Mouse (Mus musculus) forebrain, postnatal 0 days (tissue): ENCODE results near the gene Wwox. TPM values are rescaled to one million over a fixed set of nuclear protein-coding genes. Genes with fewer than 3 reads are reported as not detected.
A peak's percentile ranks its signal among the peaks of the same experiment; 100 is the strongest.

Experiments used
- ATAC-seq: fragments of 200-750 bp; cut with Nextera tagmentation; 2 replicates; pipeline ENCODE4 v1.8.0; 2017; ENCODE audit warnings: mild to moderate bottlenecking, moderate library complexity
- DNase-seq: peaks from one replicate; pipeline ENCODE4 v3.0.0-alpha.2; 2015
- H3K27ac ChIP-seq: fragments of 300-500 bp; sonication (generic); 2 replicates; pipeline ENCODE4 v1.5.1; 2014; ENCODE audit warnings: low read depth, mild to moderate bottlenecking, antibody characterized with exemption, low read length, moderate library complexity, mixed read lengths
- H3K27me3 ChIP-seq: fragments of 300-500 bp; sonication (generic); 2 replicates; pipeline ENCODE4 v1.6.1; 2014; ENCODE audit warnings: mild to moderate bottlenecking, low read length, mixed read lengths; ENCODE audit not compliant: insufficient read depth
- H3K36me3 ChIP-seq: fragments of 300-500 bp; sonication (generic); 2 replicates; pipeline ENCODE4 v1.6.1; 2014; ENCODE audit warnings: mild to moderate bottlenecking, moderate library complexity; ENCODE audit not compliant: insufficient read depth
- H3K4me1 ChIP-seq: fragments of 300-500 bp; sonication (generic); 2 replicates; pipeline ENCODE4 v1.6.1; 2014; ENCODE audit warnings: antibody characterized with exemption; ENCODE audit not compliant: insufficient read depth
- H3K4me2 ChIP-seq: fragments of 300-500 bp; sonication (generic); 2 replicates; pipeline ENCODE4 v1.6.1; 2014; ENCODE audit warnings: low read depth, mild to moderate bottlenecking, moderate library complexity
- H3K4me3 ChIP-seq: fragments of 300-500 bp; sonication (generic); 2 replicates; pipeline ENCODE4 v1.5.1; 2014; ENCODE audit warnings: low read depth, low read length, mixed read lengths
- H3K9ac ChIP-seq: fragments of 300-500 bp; sonication (generic); 2 replicates; pipeline ENCODE4 v1.6.1; 2014; ENCODE audit warnings: mild to moderate bottlenecking
- H3K9me3 ChIP-seq: fragments of 300-500 bp; sonication (generic); 2 replicates; pipeline ENCODE4 v1.6.1; 2016; ENCODE audit warnings: low read length
- CTCF ChIP-seq: sonication (generic); IDR thresholded peaks from 2 replicates; pipeline ENCODE4 v1.5.1; 2016; ENCODE audit warnings: antibody characterized with exemption, control low read depth, low read depth
- WGBS: fragments of 180-500 bp; shearing (Covaris S2); extraction: QIAGEN DNeasy Blood & Tissue Kit; methylation state at CpG from one replicate; pipeline ENCODE4 v1.1.7; 2014; 5-methylcytosine and 5-hydroxymethylcytosine counted together
- polyA plus RNA-seq: library from polyadenylated mRNA; unstranded; fragments of >200 nt; fragmentation: Nextera tagmentation; extraction: Ambion mirVana; gene quantifications from 2 replicates; pipeline ENCODE4 v1.2.1, GENCODE M21; 2015
- total RNA-seq: library from RNA; depleted of rRNA; stranded (reverse); fragments of >200 nt; gene quantifications from 2 replicates; pipeline ENCODE4 v1.2.3, GENCODE M21; 2014

Wwox gene
- total and polyA plus RNA-seq, 2 experiments from 2014 or later: 13.2 to 17.3 TPM

- Histone ChIP-seq H3K4me3 (no peak overlapping the region), H3K36me3 (no peaks in the 10 kb centered on the region), H3K27me3 (peaks cover 29% of the 10 kb centered on the region), H3K4me2 (peak overlapping the region; percentile 44; the same call in 1 of the 2 replicates), H3K9me3 (no peaks in the 10 kb centered on the region), H3K4me1 (0 out of 2 replicates have a peak, but pooled peaks cover 6% of the 10 kb centered on the region), H3K27ac (no peak overlapping the region), H3K9ac (no peak overlapping the region)
- ATAC-seq: peak; percentile 47
- DNase-seq: peak; percentile 45
- WGBS: 20% methylated on average over 12 of the region's 12 CpGs
- TF ChIP-seq CTCF: no peak
These were observed 718.7 kb downstream of the Wwox start for GRCm38 (mm10) chr8:115157977-115158720.

GRCm38 (mm10) chr8:115158721-115159111, 719.3 kb downstream of the Wwox start:
- DNase-seq (peak; percentile 34), ATAC-seq (0 out of 2 replicates have a peak, but pooled peaks have one; percentile 26)
- H3K4me1 ChIP-seq: 0 out of 2 replicates have a peak, but pooled peaks cover 6% of the 10 kb centered on the region

GRCm38 (mm10) chr8:115159208-115159607, 719.8 kb downstream of the Wwox start:
- Histone ChIP-seq H3K9ac (no peak overlapping the region), H3K36me3 (no peaks in the 10 kb centered on the region), H3K27ac (no peak overlapping the region), H3K4me1 (0 out of 2 replicates have a peak, but pooled peaks cover 6% of the 10 kb centered on the region), H3K4me3 (peak overlapping the region; percentile 9; the same call in 1 of the 2 replicates), H3K27me3 (peaks cover 39% of the 10 kb centered on the region), H3K4me2 (peak overlapping the region; percentile 44), H3K9me3 (no peaks in the 10 kb centered on the region)
- no peak for DNase-seq
- no peak for ATAC-seq
- TF ChIP-seq CTCF: no peak
- WGBS: 3% methylated on average over 18 of the region's 18 CpGs

More at GRCm38 (mm10) chr8:115158721-115159111, 719.3 kb downstream of the Wwox start:
- TF ChIP-seq CTCF: no peak
- no peak overlapping the region for H3K4me3 ChIP-seq
- no peaks in the 10 kb centered on the region for H3K36me3 ChIP-seq
- peak overlapping the region; percentile 44 for H3K4me2 ChIP-seq
- H3K27ac ChIP-seq: no peak overlapping the region
- no peaks in the 10 kb centered on the region for H3K9me3 ChIP-seq
- H3K9ac ChIP-seq: no peak overlapping the region
- 2% methylated on average over 8 of the region's 8 CpGs for WGBS
- H3K27me3 ChIP-seq: peaks cover 34% of the 10 kb centered on the region

- 0 out of 2 replicates have a peak, but pooled peaks cover 6% of the 10 kb centered on the region for H3K4me1 ChIP-seq
- peak overlapping the region; percentile 21; the same call in 1 of the 2 replicates for H3K27ac ChIP-seq
- 3% methylated on average over 22 of the region's 22 CpGs for WGBS
- peak; percentile 70 for DNase-seq
- H3K27me3 ChIP-seq: peaks cover 42% of the 10 kb centered on the region
- peak overlapping the region; percentile 19 for H3K4me3 ChIP-seq
- peak; percentile 86 for ATAC-seq
- H3K36me3 ChIP-seq: no peaks in the 10 kb centered on the region
- H3K9ac ChIP-seq: peak overlapping the region; percentile 14; the same call in 1 of the 2 replicates
- peak; percentile 50 for TF ChIP-seq CTCF
- no peaks in the 10 kb centered on the region for H3K9me3 ChIP-seq
- H3K4me2 ChIP-seq: peak overlapping the region; percentile 44
These were observed 720.4 kb downstream of the Wwox start for GRCm38 (mm10) chr8:115159711-115160374.

GRCm38 (mm10) chr8:115160407-115160806, 721.0 kb downstream of the Wwox start:
- H3K4me1 ChIP-seq: 0 out of 2 replicates have a peak, but pooled peaks cover 6% of the 10 kb centered on the region
- 0 out of 2 replicates have a peak overlapping the region, but pooled peaks have one; percentile 21 for H3K27ac ChIP-seq
- H3K9me3 ChIP-seq: no peaks in the 10 kb centered on the region
- no peak overlapping the region for H3K9ac ChIP-seq
- 84% methylated on average over 5 of the region's 5 CpGs for WGBS
- no peaks in the 10 kb centered on the region for H3K36me3 ChIP-seq
- no peak for ATAC-seq
- peak overlapping the region; percentile 19; the same call in 1 of the 2 replicates for H3K4me3 ChIP-seq
- no peak for DNase-seq
- H3K27me3 ChIP-seq: peaks cover 42% of the 10 kb centered on the region
- peak overlapping the region; percentile 44 for H3K4me2 ChIP-seq
- TF ChIP-seq CTCF: no peak

- Histone ChIP-seq H3K36me3 (no peaks in the 10 kb centered on the region), H3K27me3 (peaks cover 42% of the 10 kb centered on the region), H3K4me1 (0 out of 2 replicates have a peak, but pooled peaks cover 6% of the 10 kb centered on the region), H3K4me2 (no peak overlapping the region), H3K9ac (no peak overlapping the region), H3K27ac (no peak overlapping the region), H3K9me3 (no peaks in the 10 kb centered on the region), H3K4me3 (no peak overlapping the region)
- TF ChIP-seq CTCF: no peak
- DNase-seq (no peak), ATAC-seq (no peak)
- WGBS: 42% methylated on average over 9 of the region's 9 CpGs
These were observed 722.1 kb downstream of the Wwox start for GRCm38 (mm10) chr8:115161520-115161919.
